Mouse (Mus musculus) kidney, postnatal 14 days (tissue): ENCODE measurements around the gene Sorcs2.
A peak's percentile ranks its signal among the peaks of the same experiment; 100 is the strongest.

ENCODE experiments used
- DNase-seq: peaks from one replicate; pipeline ENCODE4 v3.0.0; 2022; ENCODE audit warnings: mixed read lengths

Sorcs2 gene

GRCm38 (mm10) chr5:36112696-36113095 lies 285.2 kb downstream of the Sorcs2 start:
- DNase-seq: no peak

GRCm38 (mm10) chr5:36111516-36111915 lies 286.4 kb downstream of the Sorcs2 start:
- no peak for DNase-seq

GRCm38 (mm10) chr5:36108339-36108887 lies 289.5 kb downstream of the Sorcs2 start:
- no peak for DNase-seq

GRCm38 (mm10) chr5:36103483-36103882 lies 294.5 kb downstream of the Sorcs2 start:
- DNase-seq: no peak

GRCm38 (mm10) chr5:36101129-36101528 lies 296.8 kb downstream of the Sorcs2 start:
- DNase-seq: peak; percentile 49

- no peak for DNase-seq
These were observed 297.5 kb downstream of the Sorcs2 start for GRCm38 (mm10) chr5:36100488-36100887.

GRCm38 (mm10) chr5:36099662-36100061 lies 298.3 kb downstream of the Sorcs2 start:
- peak; percentile 75 for DNase-seq

- DNase-seq: no peak
These were observed 301.9 kb downstream of the Sorcs2 start for GRCm38 (mm10) chr5:36096046-36096445.

GRCm38 (mm10) chr5:36090036-36090435 lies 307.9 kb downstream of the Sorcs2 start:
- no peak for DNase-seq

- DNase-seq: peak; percentile 14
These were observed 308.7 kb downstream of the Sorcs2 start for GRCm38 (mm10) chr5:36089243-36089642.

- no peak for DNase-seq
These were observed 311.0 kb downstream of the Sorcs2 start for GRCm38 (mm10) chr5:36086931-36087330.

- no peak for DNase-seq
These were observed 312.3 kb downstream of the Sorcs2 start for GRCm38 (mm10) chr5:36085621-36086020.

- DNase-seq: peak; percentile 41
These were observed 313.9 kb downstream of the Sorcs2 start for GRCm38 (mm10) chr5:36083869-36084565.

- DNase-seq: no peak
These were observed 316.9 kb downstream of the Sorcs2 start for GRCm38 (mm10) chr5:36081021-36081420.

GRCm38 (mm10) chr5:36075172-36076074 lies 322.5 kb downstream of the Sorcs2 start:
- peak; percentile 64 for DNase-seq

GRCm38 (mm10) chr5:36069503-36070360 lies 328.2 kb downstream of the Sorcs2 start:
- DNase-seq: peak; percentile 15

GRCm38 (mm10) chr5:36067651-36068181 lies 330.2 kb downstream of the Sorcs2 start:
- no peak for DNase-seq

GRCm38 (mm10) chr5:36057804-36058322 lies 340.1 kb downstream of the Sorcs2 start:
- no peak for DNase-seq

GRCm38 (mm10) chr5:36056921-36057320 lies 341.0 kb downstream of the Sorcs2 start:
- no peak for DNase-seq

- no peak for DNase-seq
These were observed 342.1 kb downstream of the Sorcs2 start for GRCm38 (mm10) chr5:36055876-36056275.

- DNase-seq: no peak
These were observed 343.4 kb downstream of the Sorcs2 start for GRCm38 (mm10) chr5:36054498-36054897.

- no peak for DNase-seq
These were observed 354.8 kb downstream of the Sorcs2 start for GRCm38 (mm10) chr5:36043154-36043553.
